Mouse (Mus musculus) limb, embryonic 13.5 days (tissue): ENCODE measurements around the gene Ibtk. TPM values are rescaled to one million over a fixed set of nuclear protein-coding genes. Genes with fewer than 3 reads are reported as not detected.

Experiments used
- polyA plus RNA-seq: library from polyadenylated mRNA; unstranded; fragments of >200 nt; fragmentation: Nextera tagmentation; extraction: Ambion mirVana; gene quantifications from 2 replicates; pipeline ENCODE4 v1.2.1, GENCODE M21; 2015

The Ibtk gene
- polyA plus RNA-seq, 1 experiment from 2014 or later: 37.8 TPM

Other genes starting within 250 kb of the Ibtk start
- 20.7 and 20.9 TPM in 2 replicates for gene Tpbg, start 93.0 kb upstream of the Ibtk start, polyA plus RNA-seq